Mouse (Mus musculus) cortical plate, adult 2 months (tissue): Measurements from ENCODE around the gene Anks1.

ENCODE experiments used
- CTCF ChIP-seq: fragments of 200-500 bp; IDR thresholded peaks from 2 replicates; pipeline ENCODE4 v1.5.1; 2011; ENCODE audit warnings: mild to moderate bottlenecking, control low read depth, low read length; ENCODE audit not compliant: insufficient read depth; ENCODE audit errors: extremely low read depth
- POLR2A ChIP-seq: fragments of 200-500 bp; IDR thresholded peaks from 2 replicates; pipeline ENCODE4 v1.6.1; 2011; ENCODE audit warnings: mild to moderate bottlenecking, low read length, control low read depth; ENCODE audit not compliant: insufficient read depth; ENCODE audit errors: extremely low read depth

GRCm38 (mm10) chr17:28018344-28018743 lies 109.2 kb downstream of the Anks1 start:
- TF ChIP-seq CTCF: no peak
- no peak for TF ChIP-seq POLR2A
